ENCODE assay signal across 9 mouse cellular contexts in genomic region chr1:165709629-165710256, GRCm38 (mm10). TPM values are rescaled to one million over a fixed set of nuclear protein-coding genes. Genes with fewer than 3 reads are reported as not detected.
DNase-seq lines count a peak whose midpoint lies in the region; ATAC-seq and TF ChIP-seq lines count a peak whose summit lies in the region.
"Had no signal": no experiment of that assay in that cellular context is flagged by ENCODE, and none has a peak within 500 bp of the region (broad histone marks: within the 10 kb centered on the region; RNA-seq: fewer than 3 reads in every experiment).

Gene Rcsd1, minus strand, starts transcription at chr1:165709757.

- no peaks in the 10 kb centered on the region for H3K36me3 ChIP-seq in kidney, embryonic 14.5 days (ENCODE audit: control insufficient read depth, insufficient read depth, low read length)
- peaks cover 3% of the 10 kb centered on the region; the same call in 1 of the 2 replicates for H3K36me3 ChIP-seq in heart, embryonic 13.5 days
- H3K36me3 ChIP-seq in splenic B cell, adult 2 months (ENCODE audit: control insufficient read depth, insufficient read depth, low read length, poor library complexity, severe bottlenecking) = no peaks in the 10 kb centered on the region

- H3K4me2 ChIP-seq in kidney, embryonic 14.5 days (replicated peaks; ENCODE audit: low read depth, low read length) = peak within 1 kb of the TSS; percentile 55
- H3K4me2 ChIP-seq in heart, embryonic 13.5 days = peak within 1 kb of the TSS; percentile 88

- TF ChIP-seq POLR2A in bone marrow macrophage, adult 2 months (IDR thresholded peaks at IDR 0.05; ENCODE audit: borderline replicate concordance, low read depth, low read length) = no peak

- H3K4me1 ChIP-seq in kidney, embryonic 14.5 days (ENCODE audit: control insufficient read depth, insufficient read depth, low read length) = peaks cover 36% of the 10 kb centered on the region
- H3K4me1 ChIP-seq in bone marrow macrophage, adult 2 months (ENCODE audit: control insufficient read depth, insufficient read depth, low read length) = peaks cover 25% of the 10 kb centered on the region
- H3K4me1 ChIP-seq in heart, embryonic 13.5 days = peaks cover 58% of the 10 kb centered on the region

- no peaks in the 10 kb centered on the region for H3K27me3 ChIP-seq in kidney, embryonic 14.5 days (ENCODE audit: control insufficient read depth, insufficient read depth, low read length)
- H3K27me3 ChIP-seq in heart, embryonic 13.5 days (replicated peaks) = no peaks in the 10 kb centered on the region
- H3K27me3 ChIP-seq in splenic B cell, adult 2 months (ENCODE audit: control insufficient read depth, insufficient read depth, low read length, poor library complexity, severe bottlenecking) = no peaks in the 10 kb centered on the region

- H3K4me3 ChIP-seq in kidney, embryonic 14.5 days (ENCODE audit: low read length) = peak within 1 kb of the TSS; percentile 74; the same call in 1 of the 2 replicates
- no peak within 1 kb of the TSS for H3K4me3 ChIP-seq in bone marrow macrophage, adult 2 months (ENCODE audit: insufficient read depth, low read length)
- H3K4me3 ChIP-seq in heart, embryonic 13.5 days = peak within 1 kb of the TSS; percentile 92

- H3K9me3 ChIP-seq in kidney, embryonic 14.5 days (ENCODE audit: control insufficient read depth, low read length) = no peaks in the 10 kb centered on the region
- no peaks in the 10 kb centered on the region for H3K9me3 ChIP-seq in heart, embryonic 13.5 days

- DNase-seq in kidney, postnatal 25 days = no peak
- DNase-seq in liver = peak; percentile 60
- peak; percentile 68 for DNase-seq in splenic B cell, adult 2 months (ENCODE audit: low read depth, low spot score)
- no peak for DNase-seq in cerebellum, postnatal 36 days
- DNase-seq in ovary, postnatal 14 days (ENCODE audit: low spot score) = no peak

- no peak for ATAC-seq in kidney, embryonic 14.5 days (ENCODE audit: low FRiP score, low TSS enrichment)
- ATAC-seq in heart, embryonic 13.5 days (ENCODE audit: extremely low read depth, insufficient number of reproducible peaks, low FRiP score, low TSS enrichment) = no peak
- ATAC-seq: Patski had no signal

- no peak for TF ChIP-seq CTCF in bone marrow macrophage, adult 2 months (IDR thresholded peaks at IDR 0.05; ENCODE audit: low read depth, low read length)

- H3K9ac ChIP-seq in kidney, embryonic 14.5 days (ENCODE audit: low read depth, low read length) = no peak within 1 kb of the TSS; the same call in 1 of the 2 replicates
- H3K9ac ChIP-seq in heart, embryonic 13.5 days = peak within 1 kb of the TSS; percentile 99

- WGBS in kidney, embryonic 14.5 days = 61% methylated on average over 5 of the region's 5 CpGs
- 46% methylated on average over 5 of the region's 5 CpGs for WGBS in heart, embryonic 13.5 days

- peak within 1 kb of the TSS; percentile 77 for H3K27ac ChIP-seq in kidney, embryonic 14.5 days (ENCODE audit: low read depth, low read length)
- no peak within 1 kb of the TSS for H3K27ac ChIP-seq in bone marrow macrophage, adult 2 months (ENCODE audit: insufficient read depth, low read depth, low read length)
- H3K27ac ChIP-seq in heart, embryonic 13.5 days (replicated peaks) = peak within 1 kb of the TSS; percentile 97

RNA-seq across cellular contexts. Expression of gene Rcsd1, which starts in this region (rescaled TPM):
- 29.4 and 44.4 TPM in 2 replicates for polyA plus RNA-seq in kidney, embryonic 14.5 days (2014; fragmentation: Nextera tagmentation; extraction: Ambion mirVana)
- polyA plus RNA-seq in bone marrow macrophage, adult 2 months (2012; ENCODE audit: insufficient read depth, insufficient read length, missing spikeins) = 59.7 and 60.3 TPM in 2 replicates
- 83.9 and 95.4 TPM in 2 replicates for polyA plus RNA-seq in heart, embryonic 13.5 days (2015; fragmentation: Nextera tagmentation; extraction: Ambion mirVana)

Comparison
In these comparisons a context has a peak if more than half of its experiments do, and no peak if none do; other contexts are left out.
1. DNase-seq: peak in liver (single experiment) and splenic B cell, adult 2 months (single experiment); none in kidney, postnatal 25 days (0 of 2), cerebellum, postnatal 36 days (0 of 2) and ovary, postnatal 14 days (single experiment).